Mouse (Mus musculus) stomach, embryonic 16.5 days (tissue): ENCODE data around the gene Rassf7. TPM values are rescaled to one million over a fixed set of nuclear protein-coding genes. Genes with fewer than 3 reads are reported as not detected.
"Not testable (repeated sequence)": the region's sequence is repeated elsewhere in the genome, so short reads cannot be mapped to it uniquely, and the experiment has no call there.

Source experiments
- ATAC-seq: fragments of 200-750 bp; cut with Nextera tagmentation; 2 replicates; pipeline ENCODE4 v1.8.0; 2017; ENCODE audit warnings: moderate number of reproducible peaks, moderate TSS enrichment; ENCODE audit not compliant: insufficient read depth, low FRiP score
- H3K27ac ChIP-seq: fragments of 300-500 bp; sonication (generic); 2 replicates; pipeline ENCODE4 v1.5.1; 2014; ENCODE audit warnings: low read length
- H3K27me3 ChIP-seq: fragments of 300-500 bp; sonication (generic); 2 replicates; pipeline ENCODE4 v1.6.1; 2014; ENCODE audit warnings: low read length, control low read depth, mixed read lengths; ENCODE audit not compliant: control insufficient read depth, insufficient read depth
- H3K36me3 ChIP-seq: fragments of 300-500 bp; sonication (generic); 2 replicates; pipeline ENCODE4 v1.6.1; 2014; ENCODE audit warnings: low read length; ENCODE audit not compliant: control insufficient read depth, insufficient read depth
- H3K4me1 ChIP-seq: fragments of 300-500 bp; sonication (generic); 2 replicates; pipeline ENCODE4 v1.6.1; 2014; ENCODE audit warnings: low read length, control low read depth, mixed read lengths; ENCODE audit not compliant: control insufficient read depth, insufficient read depth
- H3K4me2 ChIP-seq: fragments of 300-500 bp; sonication (generic); 2 replicates; pipeline ENCODE4 v1.6.1; 2014; ENCODE audit warnings: low read depth, low read length, mixed read lengths
- H3K4me3 ChIP-seq: fragments of 300-500 bp; sonication (generic); replicated peaks from 2 replicates; pipeline ENCODE4 v1.5.1; 2014; ENCODE audit warnings: mild to moderate bottlenecking, low read length
- H3K9ac ChIP-seq: fragments of 300-500 bp; sonication (generic); 2 replicates; pipeline ENCODE4 v1.6.1; 2014; ENCODE audit warnings: low read length
- H3K9me3 ChIP-seq: fragments of 300-500 bp; sonication (generic); replicated peaks from 2 replicates; pipeline ENCODE4 v1.6.1; 2016; ENCODE audit warnings: low read length, control low read depth; ENCODE audit not compliant: control insufficient read depth
- WGBS: fragments of 180-500 bp; shearing (Covaris S2); extraction: QIAGEN DNeasy Blood & Tissue Kit; methylation state at CpG from one replicate; pipeline ENCODE4 v1.1.7; 2014; 5-methylcytosine and 5-hydroxymethylcytosine counted together
- polyA plus RNA-seq: library from polyadenylated mRNA; unstranded; fragments of >200 nt; fragmentation: Nextera tagmentation; extraction: Ambion mirVana; gene quantifications from 2 replicates; pipeline ENCODE4 v1.2.1, GENCODE M21; 2015

The Rassf7 gene
- polyA plus RNA-seq, 1 experiment from 2014 or later, result 82.3 TPM

- Histone ChIP-seq H3K27me3 (no peaks in the 10 kb centered on the region), H3K9ac (peak within 1 kb of the TSS; percentile 97), H3K4me2 (peak within 1 kb of the TSS; percentile 85), H3K27ac (peak within 1 kb of the TSS; percentile 84), H3K4me3 (peak within 1 kb of the TSS; percentile 92), H3K4me1 (peaks cover 16% of the 10 kb centered on the region), H3K9me3 (no peaks in the 10 kb centered on the region), H3K36me3 (peaks cover 21% of the 10 kb centered on the region; the same call in 1 of the 2 replicates)
- WGBS, result under 1% methylated on average over 76 of the region's 76 CpGs
- peak; percentile 93 for ATAC-seq
These were observed 12.8 kb downstream of the Rassf7 start, which contains the start of gene Phrf1 for GRCm38 (mm10) chr7:141228279-141229067. Phrf1 (plus strand) TSS chr7:141228784.

DNA sequence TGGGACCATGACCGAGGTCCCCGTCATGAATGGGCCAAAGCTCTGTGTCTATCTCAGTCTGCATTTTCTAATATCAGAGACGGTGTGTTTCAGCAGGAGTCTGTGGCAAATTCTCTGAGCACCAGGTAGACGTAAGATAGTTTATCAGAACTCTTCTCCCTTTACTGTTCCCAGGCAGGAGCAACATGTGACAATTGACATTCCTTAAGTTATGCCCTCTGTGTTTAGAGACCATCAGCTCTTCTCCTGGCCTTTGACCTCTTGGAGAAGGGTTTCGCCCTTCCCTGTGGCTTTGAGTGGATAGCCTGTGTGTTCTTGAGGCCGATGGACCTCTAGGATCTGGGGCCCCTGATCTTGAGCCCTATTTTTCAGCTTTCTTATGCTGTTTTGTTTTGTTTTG, 14.0 kb downstream of the Rassf7 start:
- WGBS, result 43% methylated on average over 6 of the region's 6 CpGs
- H3K36me3 ChIP-seq, result peaks cover 21% of the 10 kb centered on the region; the same call in 1 of the 2 replicates
- H3K4me1 ChIP-seq, result peaks cover 16% of the 10 kb centered on the region
- no peak overlapping the region for H3K27ac ChIP-seq
- peak overlapping the region; percentile 92 for H3K4me3 ChIP-seq
- peak overlapping the region; percentile 85 for H3K4me2 ChIP-seq
- peak overlapping the region; percentile 97 for H3K9ac ChIP-seq
- H3K27me3 ChIP-seq, result no peaks in the 10 kb centered on the region
- ATAC-seq, result no peak
- no peaks in the 10 kb centered on the region for H3K9me3 ChIP-seq

GRCm38 (mm10) chr7:141230570-141230969, 14.9 kb downstream of the Rassf7 start:
- Histone ChIP-seq H3K36me3 (peaks cover 21% of the 10 kb centered on the region; the same call in 1 of the 2 replicates), H3K9ac (no peak overlapping the region), H3K27me3 (no peaks in the 10 kb centered on the region), H3K4me1 (peaks cover 16% of the 10 kb centered on the region), H3K9me3 (no peaks in the 10 kb centered on the region), H3K4me3 (no peak overlapping the region), H3K27ac (no peak overlapping the region), H3K4me2 (0 out of 2 replicates have a peak overlapping the region, but pooled peaks have one; percentile 85)
- 88% methylated on average over 4 of the region's 4 CpGs for WGBS
- ATAC-seq, result no peak

DNA sequence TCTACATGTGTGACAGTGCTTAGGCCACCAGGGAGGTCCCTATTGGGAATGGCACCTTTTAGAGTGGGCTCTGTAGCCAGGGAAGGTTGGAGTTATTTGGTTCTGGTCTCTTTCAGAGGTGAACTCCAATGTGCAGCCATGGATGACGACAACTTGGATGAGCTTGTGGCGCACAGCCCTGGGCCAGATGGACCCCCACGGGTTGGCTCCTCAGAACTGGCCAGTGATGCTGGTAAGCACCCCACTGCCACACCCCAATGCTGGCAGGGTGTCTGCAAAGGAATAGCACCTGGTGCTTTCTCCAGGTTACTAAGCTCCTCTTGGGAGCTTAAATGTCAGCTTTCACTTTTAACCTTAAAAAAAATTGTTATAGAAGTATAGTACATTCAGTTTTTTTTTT, 15.5 kb downstream of the Rassf7 start:
- 92% methylated on average over 3 of the region's 3 CpGs for WGBS

GRCm38 (mm10) chr7:141231551-141231950, 15.9 kb downstream of the Rassf7 start:
- Histone ChIP-seq H3K9ac (no peak overlapping the region), H3K27ac (no peak overlapping the region), H3K27me3 (no peaks in the 10 kb centered on the region), H3K36me3 (peaks cover 21% of the 10 kb centered on the region; the same call in 1 of the 2 replicates), H3K4me1 (peaks cover 16% of the 10 kb centered on the region), H3K4me3 (no peak overlapping the region), H3K4me2 (no peak overlapping the region), H3K9me3 (no peaks in the 10 kb centered on the region)
- ATAC-seq, result no peak
- 89% methylated on average over 10 of the region's 10 CpGs for WGBS

More for the DNA sequence above, 15.5 kb downstream of the Rassf7 start:
- H3K9me3 ChIP-seq, result no peaks in the 10 kb centered on the region
- H3K4me3 ChIP-seq, result no peak overlapping the region
- no peak for ATAC-seq
- no peak overlapping the region for H3K9ac ChIP-seq
- peaks cover 21% of the 10 kb centered on the region; the same call in 1 of the 2 replicates for H3K36me3 ChIP-seq
- H3K27ac ChIP-seq, result no peak overlapping the region
- no peak overlapping the region for H3K4me2 ChIP-seq
- H3K27me3 ChIP-seq, result no peaks in the 10 kb centered on the region
- peaks cover 16% of the 10 kb centered on the region for H3K4me1 ChIP-seq

DNA sequence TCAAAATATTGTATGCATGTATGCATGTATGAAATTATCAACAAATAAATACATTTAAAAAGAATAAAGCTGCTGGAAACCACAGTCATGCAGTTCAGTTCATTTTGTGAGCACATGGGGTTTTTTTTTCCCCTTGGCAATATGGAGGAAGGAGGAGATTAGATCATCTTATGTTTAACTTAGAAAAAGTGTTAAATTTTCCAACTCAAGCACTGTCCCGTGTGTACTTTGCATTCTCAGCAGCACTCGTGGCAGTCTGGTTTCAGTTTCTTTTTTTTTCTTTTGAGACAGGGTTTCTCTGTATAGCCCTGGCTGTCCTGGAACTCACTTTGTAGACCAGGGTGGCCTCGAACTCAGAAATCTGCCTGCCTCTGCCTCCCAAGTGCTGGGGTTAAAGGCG, 34.8 kb downstream of the Rassf7 start:
- WGBS, result 82% methylated on average over 4 of the region's 4 CpGs
- ATAC-seq, H3K4me1 ChIP-seq, H3K4me3 ChIP-seq, H3K27ac ChIP-seq, H3K9me3 ChIP-seq, H3K27me3 ChIP-seq, H3K4me2 ChIP-seq, H3K9ac ChIP-seq: not testable (repeated sequence)
- peaks cover 37% of the 10 kb centered on the region for H3K36me3 ChIP-seq

GRCm38 (mm10) chr7:141256159-141256558, 40.5 kb downstream of the Rassf7 start:
- no peak for ATAC-seq

DNA sequence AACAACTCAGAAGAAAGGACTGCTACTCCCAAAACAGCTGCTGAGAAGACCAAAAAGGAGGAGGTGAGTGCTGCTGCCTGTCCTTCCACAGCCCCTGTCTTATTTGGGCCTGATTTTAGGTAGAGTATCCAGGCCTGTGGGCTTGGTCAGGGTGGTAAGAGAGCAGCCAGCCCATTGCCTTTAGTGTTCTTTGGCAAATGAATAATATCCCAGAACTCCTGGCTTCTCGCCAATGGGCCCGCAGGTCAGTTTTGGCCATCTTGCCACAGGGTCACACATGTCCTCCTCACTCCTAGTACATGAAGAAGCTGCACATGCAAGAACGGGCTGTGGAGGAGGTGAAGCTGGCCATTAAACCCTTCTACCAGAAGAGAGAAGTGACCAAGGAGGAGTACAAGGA, 45.8 kb downstream of the Rassf7 start:
- 89% methylated on average over 3 of the region's 3 CpGs for WGBS
- Histone ChIP-seq H3K4me1 (peaks cover 4% of the 10 kb centered on the region; the same call in 1 of the 2 replicates), H3K27me3 (no peaks in the 10 kb centered on the region), H3K4me2 (no peak overlapping the region), H3K27ac (no peak overlapping the region), H3K9me3 (no peaks in the 10 kb centered on the region), H3K9ac (no peak overlapping the region), H3K36me3 (peaks cover 41% of the 10 kb centered on the region), H3K4me3 (no peak overlapping the region)
- no peak for ATAC-seq

More at GRCm38 (mm10) chr7:141256159-141256558, 40.5 kb downstream of the Rassf7 start:
- H3K36me3 ChIP-seq, result peaks cover 42% of the 10 kb centered on the region
- no peak overlapping the region for H3K27ac ChIP-seq
- no peak overlapping the region for H3K9ac ChIP-seq
- WGBS, result 89% methylated on average over 10 of the region's 10 CpGs
- no peak overlapping the region for H3K4me2 ChIP-seq
- H3K27me3 ChIP-seq, result no peaks in the 10 kb centered on the region
- H3K9me3 ChIP-seq, result no peaks in the 10 kb centered on the region
- H3K4me1 ChIP-seq, result no peaks in the 10 kb centered on the region
- H3K4me3 ChIP-seq, result no peak overlapping the region

DNA sequence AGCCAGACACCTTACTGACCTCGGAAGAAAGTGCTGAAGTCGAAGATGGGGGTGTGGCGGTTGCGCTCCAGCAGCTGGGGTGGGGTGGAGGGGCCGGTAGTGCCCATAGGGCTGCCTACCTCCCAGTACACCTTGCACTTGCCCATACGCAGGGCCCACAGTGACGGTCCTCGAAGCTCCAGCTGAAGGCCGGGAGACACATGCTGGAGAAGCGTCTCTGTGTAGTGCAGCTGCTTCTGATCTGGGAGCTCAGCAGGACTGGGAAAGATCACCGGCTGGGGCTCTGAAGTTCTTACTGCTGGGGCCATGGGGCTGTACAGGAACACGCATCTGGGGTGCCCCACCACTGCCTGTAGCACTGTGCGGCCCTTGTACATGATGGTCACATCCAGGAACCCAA, 48.0 kb downstream of the Rassf7 start:
- Histone ChIP-seq H3K4me2 (no peak overlapping the region), H3K36me3 (peaks cover 31% of the 10 kb centered on the region), H3K4me3 (no peak overlapping the region), H3K4me1 (peaks cover 4% of the 10 kb centered on the region; the same call in 1 of the 2 replicates), H3K9ac (no peak overlapping the region), H3K27ac (no peak overlapping the region), H3K9me3 (no peaks in the 10 kb centered on the region), H3K27me3 (no peaks in the 10 kb centered on the region)
- 84% methylated on average over 13 of the region's 13 CpGs for WGBS
- ATAC-seq, result no peak
